Mouse (Mus musculus): ENCODE measurements at regions not wholly inside any gene's neighbourhood (a gene's known extent, or its start where the extent isn't known, plus 50 kb on each side); places are given as distances from the start of the nearest gene placed in this dataset.
A peak's percentile ranks its signal among the peaks of the same experiment; 100 is the strongest.
"Not testable (repeated sequence)": the region's sequence is repeated elsewhere in the genome, so short reads cannot be mapped to it uniquely, and the experiment has no call there.

GRCm38 (mm10) chr1:161728546-161729206, 59.6 kb downstream of the Fasl start:
- intact Hi-C loops (cut with DNase I) = no loop called here
- DNase-seq = no peak

- intact Hi-C loops (cut with DNase I); DNase-seq: not testable (repeated sequence)
Observed at GRCm38 (mm10) chr1:161727357-161727756, 60.9 kb downstream of the Fasl start.

- intact Hi-C loops (cut with DNase I); DNase-seq: not testable (repeated sequence)
Observed at GRCm38 (mm10) chr1:161726098-161726497, 62.2 kb downstream of the Fasl start.

DNA sequence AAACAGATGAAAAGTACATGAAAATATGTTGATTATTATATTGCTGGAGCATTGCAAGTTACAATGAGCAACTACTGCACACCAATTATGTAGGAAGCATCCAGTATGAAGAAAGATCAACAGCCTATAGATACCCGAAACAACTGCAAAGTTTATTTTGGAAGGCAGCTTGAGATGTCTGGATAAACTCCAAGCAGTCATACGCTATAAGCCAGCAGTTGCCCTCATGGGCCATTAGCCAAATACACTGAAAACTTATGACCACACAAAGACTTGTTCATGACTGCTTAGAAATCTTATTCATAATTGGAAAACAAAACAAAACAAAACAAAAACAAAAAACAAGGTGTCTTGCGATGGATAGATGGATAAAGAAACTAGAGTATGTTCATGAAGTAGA, 68.4 kb downstream of the Fasl start:
- no peak for DNase-seq
- intact Hi-C loops (cut with DNase I) = no loop called here

- intact Hi-C loops (cut with DNase I) = no loop called here
- no peak for DNase-seq
Observed at GRCm38 (mm10) chr1:161718254-161718653, 70.0 kb downstream of the Fasl start.

GRCm38 (mm10) chr1:161712918-161713317, 75.4 kb downstream of the Fasl start:
- intact Hi-C loops (cut with DNase I) = no loop called here
- peak in 1 of 2 experiments; percentile 38 for DNase-seq

- DNase-seq = no peak
- intact Hi-C loops (cut with DNase I) = no loop called here
Observed at GRCm38 (mm10) chr1:161712283-161712682, 76.0 kb downstream of the Fasl start.

- intact Hi-C loops (cut with DNase I) = no loop called here
- DNase-seq = no peak
Observed at GRCm38 (mm10) chr1:161707049-161707448, 81.2 kb downstream of the Fasl start.

DNA sequence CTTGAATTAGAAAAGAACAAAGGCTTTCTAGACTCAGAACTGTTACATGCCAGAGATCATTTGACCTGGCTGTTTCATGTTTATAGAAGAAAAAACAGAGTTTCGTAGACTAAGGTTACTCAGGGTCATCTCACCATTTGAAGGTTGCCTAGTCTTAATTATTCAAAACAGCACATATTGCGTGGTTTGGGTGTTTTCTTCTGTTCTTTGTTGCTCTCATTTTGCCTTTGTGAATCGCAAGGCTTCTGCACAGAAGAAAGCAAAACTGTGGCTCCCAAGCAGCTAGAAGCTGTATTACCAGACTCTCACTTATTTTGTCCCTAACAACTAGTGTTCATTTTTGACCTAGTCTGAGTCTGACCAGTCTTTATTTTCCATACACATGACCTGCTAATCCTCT, 83.3 kb downstream of the Fasl start:
- no peak for DNase-seq
- intact Hi-C loops (cut with DNase I) = no loop called here

DNA sequence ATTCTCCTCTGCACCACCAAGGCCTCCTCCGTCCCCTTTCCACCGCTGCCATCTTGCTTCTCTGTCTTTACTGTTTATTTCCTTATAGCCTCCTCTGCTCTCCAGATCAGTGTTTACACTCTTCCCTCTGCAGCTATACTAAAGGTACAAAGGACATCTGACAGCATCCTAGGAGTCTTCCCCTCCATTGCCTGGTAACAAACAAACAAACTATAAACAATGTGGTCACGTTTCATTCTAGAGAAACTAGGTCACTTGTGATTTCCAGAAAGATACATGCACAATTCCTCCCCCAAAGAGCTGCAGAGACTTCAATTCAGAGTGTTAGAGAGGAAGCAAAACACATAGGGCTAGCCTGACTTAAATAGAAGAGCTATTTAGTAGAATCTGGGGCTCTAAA, 83.8 kb downstream of the Fasl start:
- DNase-seq = no peak
- intact Hi-C loops (cut with DNase I) = no loop called here

DNA sequence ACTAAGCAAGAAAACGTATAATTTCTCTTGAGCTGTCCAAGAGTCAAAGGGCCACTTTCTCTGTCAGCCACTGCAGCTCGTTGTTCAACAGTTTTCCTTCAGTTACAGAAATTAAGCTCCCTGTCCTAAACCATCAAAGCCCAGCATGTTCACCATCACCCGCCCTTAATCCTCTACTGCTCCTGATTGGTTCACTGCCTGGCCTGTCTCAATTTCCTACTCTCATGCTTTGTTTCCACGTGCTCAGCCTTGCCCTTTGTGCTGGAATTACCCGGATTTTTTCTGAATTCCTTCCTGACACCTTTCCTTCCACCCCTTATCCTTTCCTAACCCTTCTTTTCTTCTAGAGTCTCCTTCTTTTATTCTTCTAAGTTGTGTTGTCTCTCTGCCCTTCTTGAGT, 92.4 kb downstream of the Fasl start:
- DNase-seq = no peak
- intact Hi-C loops (cut with DNase I) = no loop called here

DNA sequence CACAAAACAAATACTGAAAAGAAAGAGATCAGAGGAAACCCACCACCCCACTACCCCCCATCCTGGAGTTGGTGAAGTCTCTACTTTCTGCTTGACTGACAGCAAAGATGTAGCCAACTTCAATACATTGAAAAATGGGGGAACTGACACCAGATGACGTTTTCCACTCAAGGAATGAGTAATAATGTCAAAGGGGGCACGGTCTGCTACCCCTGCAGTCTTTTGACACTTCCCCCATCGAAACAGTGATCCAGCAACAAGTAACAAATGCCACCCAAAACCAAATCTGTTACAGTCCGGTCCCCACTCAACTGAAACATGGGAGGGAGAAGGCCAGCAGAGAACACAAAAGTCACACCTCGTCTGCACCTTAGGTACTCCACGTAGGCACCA, 94.5 kb downstream of the Fasl start:
- no peak for DNase-seq
- intact Hi-C loops (cut with DNase I) = no loop called here

DNA sequence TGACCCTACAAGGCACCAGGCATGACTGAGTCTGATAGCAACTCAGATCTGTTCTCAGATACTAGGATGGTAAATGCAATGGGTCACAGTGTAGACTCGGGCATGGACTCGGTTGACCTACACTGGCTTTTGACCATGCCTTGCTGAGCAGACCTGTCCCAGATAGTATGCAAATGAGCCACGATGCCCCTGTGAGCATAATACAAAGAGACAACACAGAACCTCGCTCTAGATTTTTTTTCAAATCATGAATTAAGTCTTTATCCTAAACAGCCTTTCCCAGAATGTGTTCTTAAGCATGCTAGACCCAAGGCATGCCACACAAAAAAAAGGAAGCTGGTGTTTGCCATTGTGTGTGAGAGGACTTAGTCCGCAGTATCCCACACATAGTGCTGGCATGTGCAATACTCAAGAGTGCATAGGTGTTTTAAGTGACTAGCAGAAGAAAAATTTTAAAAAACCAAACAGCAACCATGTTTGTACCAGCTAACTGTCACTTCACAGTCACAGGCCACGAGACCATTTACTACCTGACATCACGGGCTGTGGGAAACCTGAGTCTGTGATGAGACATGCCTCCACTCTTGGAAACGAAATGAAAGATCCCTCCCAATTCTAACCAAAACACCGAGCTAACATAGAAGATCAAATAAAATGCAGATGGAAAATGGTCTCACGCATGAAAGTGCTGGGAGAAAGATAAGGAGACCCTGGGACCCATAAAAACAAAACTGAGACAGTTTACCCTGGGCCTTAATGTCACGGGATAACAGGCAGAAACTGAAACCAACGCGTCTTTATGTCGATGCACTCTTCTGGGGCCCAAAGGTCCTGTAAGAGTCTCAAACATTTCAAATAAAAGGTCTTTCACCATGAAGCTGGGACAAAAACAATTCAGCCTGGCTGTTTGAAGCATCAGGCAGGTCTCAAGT, 95.2 kb downstream of the Fasl start:
- no peak for DNase-seq
- intact Hi-C loops (cut with DNase I) = no loop called here

DNA sequence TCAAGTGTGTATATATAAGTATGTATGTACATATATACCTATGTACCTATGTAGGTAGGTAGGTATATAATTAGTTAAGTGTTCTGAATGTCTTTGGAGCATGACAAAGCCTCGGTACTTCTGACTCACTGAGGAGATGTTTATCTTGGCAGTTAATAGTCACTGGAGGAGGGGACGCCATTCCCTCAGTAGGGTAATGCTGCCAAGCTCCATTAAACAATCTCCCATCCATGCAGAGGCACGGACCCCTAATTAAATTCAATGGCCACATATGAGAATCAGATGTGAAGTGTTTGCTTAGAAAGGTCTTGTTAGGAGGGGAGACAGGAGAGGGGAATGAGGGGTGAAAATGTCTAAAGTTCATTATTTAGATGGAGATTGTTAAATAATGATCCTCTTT, 99.3 kb downstream of the Fasl start:
- intact Hi-C loops (cut with DNase I) = loop anchor here (5.0 kb wide), 1 partner anchor 48 kb away; no protein-coding TSS in a partner anchor
- no peak for DNase-seq

- intact Hi-C loops (cut with DNase I) = loop anchor here (1.0 to 5.0 kb wide), 2 partner anchors 50 to 287 kb away; no protein-coding TSS in a partner anchor
- peak; percentile 17 to 35 for DNase-seq
Observed at GRCm38 (mm10) chr1:161687548-161687947, 100.7 kb downstream of the Fasl start.

DNA sequence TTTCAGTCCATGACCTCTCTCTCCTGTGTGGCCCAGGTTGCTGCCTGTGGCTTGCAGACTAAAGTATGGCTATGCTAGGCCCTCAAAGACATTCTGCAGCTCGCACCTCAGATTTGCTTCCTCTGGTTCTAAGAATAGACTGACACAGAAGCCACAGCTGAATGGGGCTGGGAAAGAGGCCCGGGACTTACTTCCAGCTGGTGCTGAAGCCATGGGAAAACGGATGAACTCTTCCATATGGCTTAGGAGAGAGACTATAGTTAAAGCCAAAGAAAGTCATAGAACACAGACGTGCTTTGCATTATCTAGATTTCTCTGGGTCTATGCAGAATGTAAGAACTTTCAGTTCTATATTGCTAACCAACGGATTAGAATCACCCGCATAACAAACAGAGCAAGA, 107.7 kb downstream of the Fasl start:
- intact Hi-C loops (cut with DNase I) = no loop called here
- DNase-seq = no peak

- no peak for DNase-seq
- intact Hi-C loops (cut with DNase I) = no loop called here
Observed at GRCm38 (mm10) chr1:161670937-161671336, 117.4 kb downstream of the Fasl start.

GRCm38 (mm10) chr1:161664321-161664720, 124.0 kb downstream of the Fasl start:
- no peak for DNase-seq
- intact Hi-C loops (cut with DNase I) = no loop called here

GRCm38 (mm10) chr1:161663351-161663750, 124.9 kb downstream of the Fasl start:
- no peak for DNase-seq
- intact Hi-C loops (cut with DNase I) = no loop called here

- DNase-seq = no peak
- intact Hi-C loops (cut with DNase I) = no loop called here
Observed at GRCm38 (mm10) chr1:161662241-161662640, 126.1 kb downstream of the Fasl start.

DNA sequence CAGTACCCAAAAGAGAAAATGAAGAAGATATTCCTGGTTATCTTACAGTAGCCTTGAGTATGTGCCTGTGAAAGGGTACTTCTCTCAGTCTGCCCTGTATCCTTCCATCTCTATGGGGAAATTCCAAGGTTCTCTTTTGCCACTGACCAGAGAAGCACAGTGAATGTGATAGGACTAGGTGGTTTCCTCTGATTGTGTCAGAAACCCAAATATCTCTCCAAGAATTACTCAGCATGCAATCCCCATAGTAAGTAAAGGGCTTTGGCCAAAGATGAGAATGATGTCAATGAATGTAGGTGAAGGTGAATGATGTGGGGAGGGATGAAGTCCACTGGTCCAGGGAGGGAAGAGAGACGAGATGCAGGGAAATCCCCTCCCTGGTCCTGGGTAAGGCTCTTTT, 130.8 kb downstream of the Fasl start:
- DNase-seq = no peak
- intact Hi-C loops (cut with DNase I) = no loop called here

DNA sequence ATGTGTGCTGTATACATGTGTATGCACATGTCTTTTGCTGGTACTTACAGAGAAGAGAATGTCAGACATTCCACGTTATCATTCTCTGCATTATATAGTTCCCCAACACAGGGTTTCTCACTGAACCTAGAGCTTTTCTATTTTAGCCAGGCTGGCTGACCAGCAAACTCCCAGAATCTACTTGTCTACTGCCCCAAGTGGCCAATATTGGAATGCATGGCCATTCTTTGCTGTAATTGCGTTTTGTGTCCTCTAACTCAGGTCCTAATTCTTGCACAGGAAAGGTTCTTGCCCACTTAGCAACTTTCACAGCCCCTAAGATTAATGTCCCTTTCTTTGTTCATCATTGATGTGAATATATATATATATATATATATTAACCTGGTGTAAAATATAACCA, 138.9 kb downstream of the Fasl start:
- no peak for DNase-seq
- intact Hi-C loops (cut with DNase I) = no loop called here
